1 mouse cellular context compared by ENCODE assay signal in the genomic region with DNA sequence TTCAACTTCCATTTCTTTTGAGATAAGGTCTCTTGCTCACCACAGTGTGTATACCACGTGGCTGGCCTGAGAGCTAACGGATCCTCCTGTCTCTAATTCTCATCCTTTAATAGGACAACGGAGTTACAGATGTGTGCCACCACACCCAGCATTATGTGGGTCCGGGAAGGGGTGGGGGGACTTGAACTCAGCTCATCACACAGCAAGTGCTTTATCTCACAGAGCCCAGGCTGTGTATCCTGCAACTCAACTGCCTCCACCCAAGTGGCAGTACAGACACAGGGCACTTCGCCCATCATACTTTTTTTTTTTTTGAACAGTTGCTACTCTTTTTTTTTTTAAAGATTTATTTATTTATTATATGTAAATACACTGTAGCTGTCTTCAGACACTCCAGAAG.
A peak's percentile ranks its signal among the peaks of the same experiment; 100 is the strongest.
TF ChIP-seq lines count a peak whose summit lies in the region.

No protein-coding gene starts in this region.

TF ChIP-seq in MEL, 35 proteins besides CTCF, POLR2A, EP300 and RAD21:
- TF ChIP-seq E2F4 (IDR thresholded peaks at IDR 0.05; ENCODE audit: borderline replicate concordance, low read depth, low read length) (no peak), MAX (IDR thresholded peaks at IDR 0.05; ENCODE audit: low read length) (no peak), ZC3H11A (IDR thresholded peaks at IDR 0.05; ENCODE audit: low read depth, low read length) (no peak), TBP (IDR thresholded peaks at IDR 0.05; ENCODE audit: low read depth, low read length) (no peak), SIN3A (IDR thresholded peaks at IDR 0.05; ENCODE audit: low read length) (no peak), ZNF384 (IDR thresholded peaks at IDR 0.05; ENCODE audit: low read depth, low read length) (peak; percentile 58; the same call in 1 of the 2 replicates), MYC (IDR thresholded peaks at IDR 0.05; ENCODE audit: low read depth, low read length) (0 out of 2 replicates have a peak, but pooled peaks have one; percentile 22), HCFC1 (IDR thresholded peaks at IDR 0.05; ENCODE audit: low read depth, low read length) (no peak), BHLHE40 (IDR thresholded peaks at IDR 0.05; ENCODE audit: borderline replicate concordance, low read depth, low read length) (no peak), KAT2A (conservative IDR thresholded peaks at IDR 0.05; ENCODE audit: low read depth, low read length) (no peak), GATA1 (IDR thresholded peaks at IDR 0.05; ENCODE audit: low read depth, low read length) (peak; percentile 9; the same call in 1 of the 2 replicates), MAFK (IDR thresholded peaks at IDR 0.05; ENCODE audit: borderline replicate concordance, low read depth, low read length) (no peak), USF1 (IDR thresholded peaks at IDR 0.05; ENCODE audit: low read depth, low read length) (peak; percentile 60), SMC3 (IDR thresholded peaks at IDR 0.05; ENCODE audit: low read depth, low read length) (no peak), MXI1 (IDR thresholded peaks at IDR 0.05; ENCODE audit: low read depth, low read length) (0 out of 2 replicates have a peak, but pooled peaks have one; percentile 19)
